Mouse (Mus musculus): ENCODE results near the gene Alkbh6. TPM values are rescaled to one million over a fixed set of nuclear protein-coding genes. Genes with fewer than 3 reads are reported as not detected.

The Alkbh6 gene
- polyA plus RNA-seq, 1 experiment from 2014 or later: 71.3 TPM

GRCm38 (mm10) chr7:30289714-30290399, 18.7 kb upstream of the Alkbh6 start:
- H3K9me3 ChIP-seq (ENCODE audit: control insufficient read depth, low read length): no peaks in the 10 kb centered on the region
- WGBS: 52% methylated on average over 10 of the region's 10 CpGs
- no peak overlapping the region for H3K27ac ChIP-seq (ENCODE audit: low read depth, low read length)
- peaks cover 2% of the 10 kb centered on the region; the same call in 1 of the 2 replicates for H3K36me3 ChIP-seq (ENCODE audit: control insufficient read depth, insufficient read depth, low read length)
- H3K27me3 ChIP-seq (ENCODE audit: control insufficient read depth, insufficient read depth, low read length): no peaks in the 10 kb centered on the region
- ATAC-seq (replicated peaks; ENCODE audit: low FRiP score) (peak; percentile 25; the same call in 1 of the 2 replicates), DNase-seq (ENCODE audit: low spot score) (peak; percentile 60)
- peaks cover 7% of the 10 kb centered on the region; the same call in 1 of the 2 replicates for H3K4me1 ChIP-seq (replicated peaks; ENCODE audit: control insufficient read depth, insufficient read depth, low read length)
- H3K4me3 ChIP-seq (ENCODE audit: low read depth, low read length): no peak overlapping the region
- no peak overlapping the region for H3K9ac ChIP-seq (ENCODE audit: low read length)
- no peak overlapping the region for H3K4me2 ChIP-seq (ENCODE audit: low read depth, low read length, severe bottlenecking)

DNA sequence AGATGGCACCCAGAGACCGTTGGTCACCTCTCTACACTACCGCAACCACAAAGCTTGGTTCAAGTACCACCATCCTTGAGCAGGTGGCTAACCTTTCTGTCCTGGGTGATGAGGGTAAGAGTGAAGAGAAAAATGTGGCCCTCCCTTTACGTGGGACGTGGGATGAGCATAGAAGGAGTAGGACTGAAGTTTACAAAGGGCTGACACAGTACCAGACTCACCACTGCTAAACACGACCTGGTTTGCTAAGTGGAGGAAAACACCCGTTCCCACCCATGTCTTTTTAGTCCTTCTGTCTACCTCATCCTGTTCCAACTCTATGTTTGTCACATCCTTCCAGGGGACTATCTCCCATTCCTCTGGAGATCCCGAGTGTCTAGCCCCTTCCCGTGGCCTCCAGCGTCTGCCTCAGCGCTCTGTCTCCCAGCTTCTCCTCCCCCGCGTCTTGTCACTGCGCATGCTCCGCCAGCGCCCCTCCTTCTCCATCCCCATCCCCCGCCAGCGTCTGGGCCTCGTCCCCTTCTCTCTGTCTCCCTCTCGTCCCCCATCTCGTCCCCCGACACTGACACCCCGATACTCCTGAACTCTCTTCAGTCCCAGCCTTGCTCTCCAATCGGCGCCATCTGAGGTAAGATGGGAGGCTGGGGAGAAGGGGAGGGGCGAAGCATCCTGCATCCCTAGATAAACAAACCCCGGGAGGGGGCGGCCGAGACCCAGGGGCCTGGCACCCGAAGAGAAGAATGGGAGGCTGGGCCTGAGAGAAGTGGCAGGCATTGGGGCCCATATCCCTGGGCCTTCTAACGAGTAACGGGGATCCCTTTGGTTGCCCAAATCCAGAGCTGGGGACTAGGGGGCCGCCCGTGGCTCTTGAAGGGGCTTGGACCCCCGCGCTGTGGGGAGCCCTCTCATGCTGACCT, 17.0 kb upstream of the Alkbh6 start, which contains the start of gene Clip3:
Clip3 (plus strand) TSS at position 514 of the 917 bp plus-strand sequence.
- Histone ChIP-seq H3K27me3 (ENCODE audit: control insufficient read depth, insufficient read depth, low read length) (no peaks in the 10 kb centered on the region), H3K4me1 (replicated peaks; ENCODE audit: control insufficient read depth, insufficient read depth, low read length) (peaks cover 7% of the 10 kb centered on the region; the same call in 1 of the 2 replicates), H3K4me3 (ENCODE audit: low read depth, low read length) (peak within 1 kb of the TSS; percentile 76), H3K36me3 (ENCODE audit: control insufficient read depth, insufficient read depth, low read length) (peaks cover 8% of the 10 kb centered on the region; the same call in 1 of the 2 replicates), H3K27ac (ENCODE audit: low read depth, low read length) (0 out of 2 replicates have a peak within 1 kb of the TSS, but pooled peaks have one; percentile 13), H3K9me3 (ENCODE audit: control insufficient read depth, low read length) (no peaks in the 10 kb centered on the region), H3K9ac (ENCODE audit: low read length) (peak within 1 kb of the TSS; percentile 92), H3K4me2 (ENCODE audit: low read depth, low read length, severe bottlenecking) (peak within 1 kb of the TSS; percentile 60)
- WGBS: 7% methylated on average over 35 of the region's 35 CpGs
- DNase-seq (ENCODE audit: low spot score) (peak; percentile 91), ATAC-seq (replicated peaks; ENCODE audit: low FRiP score) (peak; percentile 83)

DNA sequence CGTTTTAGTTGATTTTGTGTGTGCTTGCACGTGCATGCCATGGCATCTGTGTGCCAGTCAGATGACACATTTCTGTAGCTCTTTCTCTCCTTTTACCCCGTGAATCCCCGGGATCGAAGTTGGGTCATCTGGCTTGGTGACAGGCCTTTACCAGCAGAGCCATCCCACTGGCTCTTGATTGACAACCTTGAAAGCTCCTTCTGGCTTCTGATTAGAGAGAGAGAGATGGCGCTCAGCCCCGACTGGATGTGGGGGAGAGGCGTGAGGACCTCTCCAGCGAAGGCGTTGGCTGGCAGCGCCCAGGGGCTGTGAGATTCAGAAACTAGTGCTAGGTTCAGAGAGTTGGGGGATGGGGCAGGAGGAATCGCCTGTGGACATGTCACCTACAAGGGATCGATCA, 14.7 kb upstream of the Alkbh6 start:
- H3K36me3 ChIP-seq (ENCODE audit: control insufficient read depth, insufficient read depth, low read length): peaks cover 10% of the 10 kb centered on the region
- no peak overlapping the region for H3K9ac ChIP-seq (ENCODE audit: low read length)
- no peak overlapping the region for H3K4me3 ChIP-seq (ENCODE audit: low read depth, low read length)
- H3K27ac ChIP-seq (ENCODE audit: low read depth, low read length): no peak overlapping the region
- no peaks in the 10 kb centered on the region for H3K27me3 ChIP-seq (ENCODE audit: control insufficient read depth, insufficient read depth, low read length)
- DNase-seq (ENCODE audit: low spot score) (no peak), ATAC-seq (replicated peaks; ENCODE audit: low FRiP score) (no peak)
- no peak overlapping the region for H3K4me2 ChIP-seq (ENCODE audit: low read depth, low read length, severe bottlenecking)
- H3K9me3 ChIP-seq (ENCODE audit: control insufficient read depth, low read length): no peaks in the 10 kb centered on the region
- H3K4me1 ChIP-seq (replicated peaks; ENCODE audit: control insufficient read depth, insufficient read depth, low read length): peaks cover 7% of the 10 kb centered on the region; the same call in 1 of the 2 replicates
- 86% methylated on average over 13 of the region's 13 CpGs for WGBS

DNA sequence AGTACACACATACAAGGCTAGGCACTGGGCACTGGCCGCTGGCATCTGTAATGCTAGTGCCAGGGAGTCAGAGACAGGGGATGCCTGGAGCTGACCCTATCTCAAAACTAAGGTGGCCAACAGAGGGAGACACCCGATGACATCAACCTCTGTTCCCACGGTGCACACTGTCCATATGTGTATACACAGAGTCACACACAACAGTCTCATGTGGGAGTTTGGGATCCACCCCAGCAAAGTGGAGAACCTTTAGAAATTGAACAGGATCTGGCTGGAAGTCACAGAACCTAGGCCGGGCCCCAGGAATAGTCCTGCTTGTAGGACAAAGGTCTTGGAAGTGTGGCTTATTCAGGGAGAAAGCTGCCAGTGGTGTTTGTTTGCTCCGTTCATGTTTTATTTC, 14.2 kb upstream of the Alkbh6 start:
- WGBS: 92% methylated on average over 5 of the region's 5 CpGs
- Histone ChIP-seq H3K4me3 (ENCODE audit: low read depth, low read length) (no peak overlapping the region), H3K27me3 (ENCODE audit: control insufficient read depth, insufficient read depth, low read length) (no peaks in the 10 kb centered on the region), H3K4me1 (replicated peaks; ENCODE audit: control insufficient read depth, insufficient read depth, low read length) (peaks cover 7% of the 10 kb centered on the region; the same call in 1 of the 2 replicates), H3K27ac (ENCODE audit: low read depth, low read length) (no peak overlapping the region), H3K4me2 (ENCODE audit: low read depth, low read length, severe bottlenecking) (no peak overlapping the region), H3K9ac (ENCODE audit: low read length) (no peak overlapping the region), H3K36me3 (ENCODE audit: control insufficient read depth, insufficient read depth, low read length) (peaks cover 11% of the 10 kb centered on the region), H3K9me3 (ENCODE audit: control insufficient read depth, low read length) (no peaks in the 10 kb centered on the region)
- no peak for ATAC-seq (replicated peaks; ENCODE audit: low FRiP score)
- DNase-seq (ENCODE audit: low spot score): no peak

- Histone ChIP-seq H3K4me1 (replicated peaks; ENCODE audit: control insufficient read depth, insufficient read depth, low read length) (peaks cover 7% of the 10 kb centered on the region; the same call in 1 of the 2 replicates), H3K4me3 (ENCODE audit: low read depth, low read length) (no peak overlapping the region), H3K27me3 (ENCODE audit: control insufficient read depth, insufficient read depth, low read length) (no peaks in the 10 kb centered on the region), H3K9me3 (ENCODE audit: control insufficient read depth, low read length) (no peaks in the 10 kb centered on the region), H3K4me2 (ENCODE audit: low read depth, low read length, severe bottlenecking) (no peak overlapping the region), H3K27ac (ENCODE audit: low read depth, low read length) (no peak overlapping the region), H3K36me3 (ENCODE audit: control insufficient read depth, insufficient read depth, low read length) (peaks cover 11% of the 10 kb centered on the region), H3K9ac (ENCODE audit: low read length) (no peak overlapping the region)
- DNase-seq (ENCODE audit: low spot score) (no peak), ATAC-seq (replicated peaks; ENCODE audit: low FRiP score) (no peak)
- WGBS: 78% methylated on average over 10 of the region's 10 CpGs
Observed at GRCm38 (mm10) chr7:30295103-30295502, 13.4 kb upstream of the Alkbh6 start.

DNA sequence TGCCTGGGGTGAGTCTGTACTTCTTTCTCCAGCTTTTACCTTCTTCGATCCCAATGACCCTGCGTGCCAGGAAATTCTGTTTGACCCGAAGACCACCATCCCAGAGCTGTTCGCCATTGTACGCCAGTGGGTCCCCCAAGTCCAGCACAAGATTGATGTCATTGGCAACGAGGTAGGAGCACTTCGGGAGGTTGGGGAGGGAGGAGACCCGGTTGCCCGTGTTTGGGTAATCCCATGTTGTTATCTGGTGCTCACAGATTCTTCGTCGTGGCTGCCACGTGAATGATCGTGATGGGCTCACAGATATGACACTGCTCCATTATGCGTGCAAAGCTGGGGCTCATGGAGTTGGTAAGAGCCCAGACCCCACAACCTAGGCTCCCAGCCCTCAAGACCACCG, 11.7 kb upstream of the Alkbh6 start:
- peaks cover 11% of the 10 kb centered on the region for H3K36me3 ChIP-seq (ENCODE audit: control insufficient read depth, insufficient read depth, low read length)
- H3K4me2 ChIP-seq (ENCODE audit: low read depth, low read length, severe bottlenecking): no peak overlapping the region
- H3K4me3 ChIP-seq (ENCODE audit: low read depth, low read length): no peak overlapping the region
- H3K27me3 ChIP-seq (ENCODE audit: control insufficient read depth, insufficient read depth, low read length): no peaks in the 10 kb centered on the region
- H3K9me3 ChIP-seq (ENCODE audit: control insufficient read depth, low read length): no peaks in the 10 kb centered on the region
- 0 out of 2 replicates have a peak, but pooled peaks cover 3% of the 10 kb centered on the region for H3K4me1 ChIP-seq (replicated peaks; ENCODE audit: control insufficient read depth, insufficient read depth, low read length)
- no peak for DNase-seq (ENCODE audit: low spot score)
- WGBS: 95% methylated on average over 15 of the region's 15 CpGs
- H3K9ac ChIP-seq (ENCODE audit: low read length): no peak overlapping the region
- H3K27ac ChIP-seq (ENCODE audit: low read depth, low read length): no peak overlapping the region
- no peak for ATAC-seq (replicated peaks; ENCODE audit: low FRiP score)

DNA sequence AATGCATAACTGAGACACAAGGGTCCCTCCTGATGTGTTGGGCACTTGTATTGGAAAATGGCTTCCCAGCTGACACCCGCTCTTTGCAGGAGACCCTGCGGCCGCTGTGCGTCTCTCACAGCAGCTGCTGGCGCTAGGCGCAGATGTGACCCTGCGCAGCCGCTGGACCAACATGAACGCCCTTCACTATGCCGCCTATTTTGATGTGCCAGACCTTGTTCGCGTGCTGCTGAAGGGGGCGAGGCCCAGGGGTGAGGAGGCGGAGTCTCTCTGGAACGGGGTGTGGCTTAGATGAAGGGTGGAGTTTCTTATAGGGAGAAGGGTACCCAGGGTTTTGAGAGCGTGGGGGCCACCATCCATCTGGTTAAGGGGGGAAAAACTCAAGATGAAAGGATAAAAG, 11.3 kb upstream of the Alkbh6 start:
- H3K4me1 ChIP-seq (replicated peaks; ENCODE audit: control insufficient read depth, insufficient read depth, low read length): 0 out of 2 replicates have a peak, but pooled peaks cover 3% of the 10 kb centered on the region
- no peak for DNase-seq (ENCODE audit: low spot score)
- H3K4me2 ChIP-seq (ENCODE audit: low read depth, low read length, severe bottlenecking): no peak overlapping the region
- H3K9me3 ChIP-seq (ENCODE audit: control insufficient read depth, low read length): no peaks in the 10 kb centered on the region
- 83% methylated on average over 16 of the region's 16 CpGs for WGBS
- H3K4me3 ChIP-seq (ENCODE audit: low read depth, low read length): no peak overlapping the region
- H3K9ac ChIP-seq (ENCODE audit: low read length): no peak overlapping the region
- H3K36me3 ChIP-seq (ENCODE audit: control insufficient read depth, insufficient read depth, low read length): peaks cover 11% of the 10 kb centered on the region
- H3K27ac ChIP-seq (ENCODE audit: low read depth, low read length): no peak overlapping the region
- H3K27me3 ChIP-seq (ENCODE audit: control insufficient read depth, insufficient read depth, low read length): no peaks in the 10 kb centered on the region
- no peak for ATAC-seq (replicated peaks; ENCODE audit: low FRiP score)

DNA sequence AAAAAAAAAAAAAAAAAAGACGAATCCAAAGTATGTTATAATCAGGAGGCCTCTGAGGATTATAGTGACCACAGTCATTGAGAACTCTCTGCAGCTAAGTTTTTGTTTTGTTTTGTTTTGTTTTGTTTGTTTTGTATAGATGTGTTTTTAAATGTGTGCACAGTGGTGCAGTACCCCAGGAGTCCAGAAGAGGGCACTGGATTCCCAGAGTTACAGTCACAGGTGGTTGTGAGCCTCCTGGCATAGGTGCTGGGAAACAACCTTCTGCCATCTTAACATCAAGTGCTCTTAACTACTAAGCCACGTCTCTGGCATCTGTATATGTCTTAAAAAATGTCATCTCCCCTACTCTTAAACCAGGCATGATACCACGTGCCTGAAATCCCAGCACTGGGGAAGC, 7.6 kb upstream of the Alkbh6 start:
- H3K27me3 ChIP-seq (ENCODE audit: control insufficient read depth, insufficient read depth, low read length): no peaks in the 10 kb centered on the region
- no peak for ATAC-seq (replicated peaks; ENCODE audit: low FRiP score)
- no peaks in the 10 kb centered on the region for H3K4me1 ChIP-seq (replicated peaks; ENCODE audit: control insufficient read depth, insufficient read depth, low read length)
- no peak overlapping the region for H3K4me3 ChIP-seq (ENCODE audit: low read depth, low read length)
- no peaks in the 10 kb centered on the region for H3K9me3 ChIP-seq (ENCODE audit: control insufficient read depth, low read length)
- H3K4me2 ChIP-seq (ENCODE audit: low read depth, low read length, severe bottlenecking): no peak overlapping the region
- peak; percentile 66 for DNase-seq (ENCODE audit: low spot score)
- 50% methylated on average over 3 of the region's 3 CpGs for whole genome bisulfite sequencing
- H3K36me3 ChIP-seq (ENCODE audit: control insufficient read depth, insufficient read depth, low read length): peaks cover 15% of the 10 kb centered on the region
- no peak overlapping the region for H3K9ac ChIP-seq (ENCODE audit: low read length)
- H3K27ac ChIP-seq (ENCODE audit: low read depth, low read length): no peak overlapping the region

Measured in forebrain, embryonic 11.5 days (tissue).